Mouse (Mus musculus) cerebellum, adult 2 months (tissue): Measurements from ENCODE around the gene Robo2.

Experiments
- CTCF ChIP-seq: fragments of 200-500 bp; IDR thresholded peaks from 2 replicates; pipeline ENCODE4 v1.5.1; 2011; ENCODE audit warnings: low read depth, mild to moderate bottlenecking, control low read depth, low read length, moderate library complexity, borderline replicate concordance; ENCODE audit not compliant: insufficient read depth
- POLR2A ChIP-seq: fragments of 200-500 bp; IDR thresholded peaks from 2 replicates; pipeline ENCODE4 v1.6.1; 2011; ENCODE audit warnings: low read length, control low read depth, borderline replicate concordance; ENCODE audit not compliant: insufficient read depth

DNA sequence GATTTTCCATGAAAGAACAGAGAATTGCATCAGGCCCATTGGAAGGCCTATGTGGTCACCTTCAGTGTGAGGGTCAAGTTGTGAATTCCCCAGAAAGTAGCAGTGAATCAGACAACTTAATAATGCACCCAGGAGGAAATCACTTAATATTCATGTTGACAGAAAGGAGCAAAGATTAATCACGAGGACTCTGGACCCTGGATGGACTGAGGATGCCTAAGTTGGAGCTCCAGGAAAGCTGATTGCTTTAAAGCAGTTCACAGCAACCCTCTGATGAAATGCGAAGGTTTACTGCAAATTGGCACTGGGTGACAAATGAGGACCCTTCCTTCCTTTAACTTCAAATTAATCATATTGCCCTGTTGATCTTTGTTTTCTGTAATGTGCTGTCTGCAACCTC lies 32.2 kb downstream of the Robo2 start:
- no peak for TF ChIP-seq POLR2A
- no peak for TF ChIP-seq CTCF
